Mouse (Mus musculus): ENCODE data around the gene Hoxd11. TPM values are rescaled to one million over a fixed set of nuclear protein-coding genes. Genes with fewer than 3 reads are reported as not detected.

The Hoxd11 gene
- polyA plus RNA-seq, 1 experiment from 2014 or later: not detected

DNA sequence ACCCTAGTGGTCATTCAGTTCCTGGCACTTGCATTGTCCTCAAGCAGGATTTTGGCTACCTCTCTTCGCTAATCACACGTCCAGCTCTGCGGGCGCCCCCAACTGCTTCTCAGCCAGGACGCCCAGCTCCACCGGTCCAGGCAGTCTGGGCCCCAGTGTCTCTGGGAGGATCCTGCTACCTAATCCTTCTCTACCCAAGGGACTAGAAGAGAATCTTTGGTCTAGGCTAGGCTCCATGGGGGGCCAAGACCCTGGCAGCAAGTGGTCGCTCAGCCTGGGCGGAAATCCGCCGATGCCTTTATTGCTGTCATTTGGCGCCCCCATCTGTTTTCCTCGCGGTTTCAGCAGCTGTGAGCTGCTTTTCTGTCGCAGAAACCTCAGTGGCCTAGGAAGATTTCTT is 17.7 kb upstream of the Hoxd11 start:
- Histone ChIP-seq H3K9me3 (ENCODE audit: low read length) (no peaks in the 10 kb centered on the region), H3K36me3 (ENCODE audit: insufficient read depth, low read length) (no peaks in the 10 kb centered on the region), H3K4me2 (replicated peaks; ENCODE audit: low read depth, low read length) (no peak overlapping the region), H3K9ac (replicated peaks; ENCODE audit: low read depth) (no peak overlapping the region), H3K27ac (ENCODE audit: low read length) (no peak overlapping the region), H3K4me1 (ENCODE audit: insufficient read depth, low read depth, low read length) (0 out of 2 replicates have a peak, but pooled peaks cover 6% of the 10 kb centered on the region), H3K4me3 (ENCODE audit: low read depth, low read length) (no peak overlapping the region), H3K27me3 (replicated peaks; ENCODE audit: insufficient read depth, low read length) (peaks cover 83% of the 10 kb centered on the region)
- ATAC-seq (no peak), DNase-seq (ENCODE audit: low spot score) (peak; percentile 50)
- no peak for TF ChIP-seq EP300 (IDR thresholded peaks at IDR 0.05)
- peak; percentile 59 for TF ChIP-seq CTCF (IDR thresholded peaks at IDR 0.05)
- WGBS: 2% methylated on average over 14 of the region's 14 CpGs

DNA sequence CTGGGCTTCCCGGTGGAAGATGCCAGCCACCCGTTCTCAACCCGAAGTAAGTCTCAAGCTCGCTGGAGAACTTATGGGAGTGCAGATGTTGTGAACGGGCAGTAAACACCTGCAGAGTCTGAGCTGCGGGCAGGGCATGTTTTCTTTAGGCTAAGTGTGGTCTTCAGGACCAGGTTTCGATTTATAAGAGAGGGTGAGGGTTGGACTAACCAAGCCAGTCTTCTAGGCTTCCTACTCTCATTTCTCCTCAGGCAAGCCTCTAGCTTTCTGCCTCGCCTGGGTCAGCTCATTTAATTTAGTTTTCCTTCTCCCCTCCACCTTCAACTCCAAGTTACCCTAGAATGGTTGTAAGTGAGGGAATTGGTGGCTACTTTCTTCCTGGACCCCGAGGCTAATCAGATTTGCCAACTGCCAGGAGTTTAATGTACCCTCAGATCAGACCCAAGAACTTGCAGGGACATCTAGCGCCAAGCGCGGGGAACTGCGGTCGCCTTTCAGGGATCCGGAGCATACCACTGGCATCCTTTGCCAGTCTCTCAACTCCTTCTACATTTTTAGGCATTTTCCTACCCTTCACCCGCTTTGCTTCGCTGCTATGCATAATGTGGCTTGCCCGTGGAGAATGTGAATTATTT is 15.9 kb upstream of the Hoxd11 start:
- no peaks in the 10 kb centered on the region for H3K36me3 ChIP-seq (ENCODE audit: insufficient read depth, low read length)
- no peak overlapping the region for H3K4me2 ChIP-seq (replicated peaks; ENCODE audit: low read depth, low read length)
- no peak overlapping the region for H3K27ac ChIP-seq (ENCODE audit: low read length)
- ATAC-seq: no peak
- TF ChIP-seq EP300 (IDR thresholded peaks at IDR 0.05) (no peak), CTCF (IDR thresholded peaks at IDR 0.05) (peak; percentile 79)
- peaks cover 86% of the 10 kb centered on the region for H3K27me3 ChIP-seq (replicated peaks; ENCODE audit: insufficient read depth, low read length)
- no peaks in the 10 kb centered on the region for H3K9me3 ChIP-seq (ENCODE audit: low read length)
- H3K4me1 ChIP-seq (ENCODE audit: insufficient read depth, low read depth, low read length): no peaks in the 10 kb centered on the region; the same call in 1 of the 2 replicates
- no peak overlapping the region for H3K9ac ChIP-seq (replicated peaks; ENCODE audit: low read depth)
- 4% methylated on average over 18 of the region's 18 CpGs for WGBS
- H3K4me3 ChIP-seq (ENCODE audit: low read depth, low read length): no peak overlapping the region
- peak; percentile 58 for DNase-seq (ENCODE audit: low spot score)

DNA sequence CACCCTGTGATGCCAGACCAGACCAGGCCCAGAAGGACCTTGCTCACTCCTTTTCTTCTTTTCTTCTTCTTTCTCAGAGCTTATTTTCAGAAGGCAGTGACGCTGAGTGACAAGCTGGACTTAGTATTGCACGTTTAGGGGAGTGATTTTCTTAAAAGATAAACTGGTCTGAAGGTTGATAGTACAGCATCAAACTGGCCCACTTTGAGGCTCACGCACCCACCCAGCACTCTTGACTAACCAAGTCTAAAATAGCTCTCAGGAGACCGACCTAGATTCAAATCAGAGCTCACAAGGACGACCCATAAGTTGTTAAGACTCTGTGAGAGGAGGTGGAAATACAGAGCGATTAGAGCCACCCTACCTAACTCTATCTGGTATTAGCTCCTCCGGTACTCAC is 12.9 kb upstream of the Hoxd11 start:
- no peaks in the 10 kb centered on the region for H3K9me3 ChIP-seq (ENCODE audit: low read length)
- H3K4me3 ChIP-seq (ENCODE audit: low read depth, low read length): no peak overlapping the region
- no peaks in the 10 kb centered on the region for H3K36me3 ChIP-seq (ENCODE audit: insufficient read depth, low read length)
- DNase-seq (ENCODE audit: low spot score): no peak
- no peak overlapping the region for H3K4me2 ChIP-seq (replicated peaks; ENCODE audit: low read depth, low read length)
- ATAC-seq: no peak
- H3K4me1 ChIP-seq (ENCODE audit: insufficient read depth, low read depth, low read length): no peaks in the 10 kb centered on the region; the same call in 1 of the 2 replicates
- no peak overlapping the region for H3K27ac ChIP-seq (ENCODE audit: low read length)
- H3K27me3 ChIP-seq (replicated peaks; ENCODE audit: insufficient read depth, low read length): peaks cover 87% of the 10 kb centered on the region
- no peak overlapping the region for H3K9ac ChIP-seq (replicated peaks; ENCODE audit: low read depth)
- 5% methylated on average over 7 of the region's 7 CpGs for WGBS
- TF ChIP-seq EP300 (IDR thresholded peaks at IDR 0.05) (no peak), CTCF (IDR thresholded peaks at IDR 0.05) (no peak)

DNA sequence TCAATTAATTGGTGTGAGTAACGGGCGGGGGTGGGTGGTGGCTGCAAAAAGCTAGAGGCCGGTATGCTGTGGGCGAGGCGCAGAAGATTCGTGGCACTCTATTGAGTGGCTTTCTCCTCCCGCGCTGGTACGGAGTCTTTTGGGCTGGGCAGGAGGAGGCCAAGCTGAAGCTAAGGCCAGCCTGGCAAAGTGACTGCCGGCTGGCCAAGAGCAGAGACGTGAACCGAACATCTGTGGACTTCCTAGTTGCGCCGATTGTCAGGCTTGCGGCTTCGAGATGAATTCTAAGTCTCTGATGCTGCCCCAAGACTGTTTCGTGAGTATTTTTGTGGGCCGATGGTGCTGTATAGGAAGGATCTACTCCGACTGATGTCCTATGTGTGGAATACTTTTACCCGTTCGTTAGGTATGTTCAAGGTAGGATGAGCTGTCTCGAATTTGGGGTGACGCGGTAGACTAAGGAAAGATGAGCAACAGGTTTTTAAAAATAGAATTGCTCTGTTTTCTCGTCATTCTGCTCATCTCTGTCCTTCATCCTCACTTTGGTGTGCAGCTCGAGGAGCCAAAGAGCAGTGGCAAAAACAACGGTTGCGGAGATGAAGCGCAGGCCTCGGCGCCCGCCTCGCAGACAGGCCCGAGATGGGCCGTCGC is 12.0 kb upstream of the Hoxd11 start:
- Histone ChIP-seq H3K27me3 (replicated peaks; ENCODE audit: insufficient read depth, low read length) (peaks cover 88% of the 10 kb centered on the region), H3K4me3 (ENCODE audit: low read depth, low read length) (no peak overlapping the region), H3K4me2 (replicated peaks; ENCODE audit: low read depth, low read length) (no peak overlapping the region), H3K36me3 (ENCODE audit: insufficient read depth, low read length) (no peaks in the 10 kb centered on the region), H3K9ac (replicated peaks; ENCODE audit: low read depth) (no peak overlapping the region), H3K4me1 (ENCODE audit: insufficient read depth, low read depth, low read length) (no peaks in the 10 kb centered on the region; the same call in 1 of the 2 replicates), H3K9me3 (ENCODE audit: low read length) (no peaks in the 10 kb centered on the region), H3K27ac (ENCODE audit: low read length) (no peak overlapping the region)
- no peak for TF ChIP-seq CTCF (IDR thresholded peaks at IDR 0.05)
- TF ChIP-seq EP300 (IDR thresholded peaks at IDR 0.05): no peak
- ATAC-seq: no peak
- 5% methylated on average over 35 of the region's 36 CpGs for WGBS
- DNase-seq (ENCODE audit: low spot score): no peak

DNA sequence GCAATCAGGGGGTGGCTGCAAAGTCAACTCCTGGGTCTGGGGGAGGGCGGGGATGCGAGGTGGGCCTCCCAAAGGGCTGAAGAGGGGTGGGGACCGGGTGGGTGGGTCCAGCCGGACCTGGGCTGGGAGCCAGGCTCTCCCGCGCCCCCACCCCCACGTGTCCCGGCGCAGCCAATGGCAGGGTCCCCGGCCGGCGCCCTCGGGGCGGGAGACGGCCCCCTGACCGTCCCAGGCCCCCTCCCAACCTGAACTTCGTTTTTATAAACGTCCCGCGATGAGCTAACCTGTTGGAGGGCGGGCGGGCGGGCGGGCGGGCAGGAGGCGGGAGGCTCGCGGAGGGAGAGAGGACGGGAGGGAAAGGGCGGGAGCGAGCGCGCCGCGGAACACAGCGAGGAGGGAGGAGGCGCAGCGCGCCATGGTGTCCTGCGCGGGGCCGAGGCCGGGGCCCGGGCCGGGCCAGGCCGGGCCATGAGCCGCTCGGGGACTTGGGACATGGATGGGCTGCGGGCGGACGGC is 11.5 kb upstream of the Hoxd11 start, which contains the start of gene Hoxd13:
TSS of gene Hoxd13 (plus strand) at position 469 of the 516 bp plus-strand sequence.
- Histone ChIP-seq H3K27ac (ENCODE audit: low read length) (no peak within 1 kb of the TSS), H3K4me3 (ENCODE audit: low read depth, low read length) (peak within 1 kb of the TSS; percentile 35), H3K9me3 (ENCODE audit: low read length) (no peaks in the 10 kb centered on the region), H3K9ac (replicated peaks; ENCODE audit: low read depth) (no peak within 1 kb of the TSS), H3K4me1 (ENCODE audit: insufficient read depth, low read depth, low read length) (peaks cover 3% of the 10 kb centered on the region), H3K27me3 (replicated peaks; ENCODE audit: insufficient read depth, low read length) (peaks cover 88% of the 10 kb centered on the region), H3K4me2 (replicated peaks; ENCODE audit: low read depth, low read length) (peak within 1 kb of the TSS; percentile 73), H3K36me3 (ENCODE audit: insufficient read depth, low read length) (no peaks in the 10 kb centered on the region)
- WGBS: 0% methylated on average over 19 of the region's 51 CpGs
- DNase-seq (ENCODE audit: low spot score) (no peak), ATAC-seq (peak; percentile 44; the same call in 1 of the 2 replicates)
- no peak for TF ChIP-seq CTCF (IDR thresholded peaks at IDR 0.05)
- no peak for TF ChIP-seq EP300 (IDR thresholded peaks at IDR 0.05)

DNA sequence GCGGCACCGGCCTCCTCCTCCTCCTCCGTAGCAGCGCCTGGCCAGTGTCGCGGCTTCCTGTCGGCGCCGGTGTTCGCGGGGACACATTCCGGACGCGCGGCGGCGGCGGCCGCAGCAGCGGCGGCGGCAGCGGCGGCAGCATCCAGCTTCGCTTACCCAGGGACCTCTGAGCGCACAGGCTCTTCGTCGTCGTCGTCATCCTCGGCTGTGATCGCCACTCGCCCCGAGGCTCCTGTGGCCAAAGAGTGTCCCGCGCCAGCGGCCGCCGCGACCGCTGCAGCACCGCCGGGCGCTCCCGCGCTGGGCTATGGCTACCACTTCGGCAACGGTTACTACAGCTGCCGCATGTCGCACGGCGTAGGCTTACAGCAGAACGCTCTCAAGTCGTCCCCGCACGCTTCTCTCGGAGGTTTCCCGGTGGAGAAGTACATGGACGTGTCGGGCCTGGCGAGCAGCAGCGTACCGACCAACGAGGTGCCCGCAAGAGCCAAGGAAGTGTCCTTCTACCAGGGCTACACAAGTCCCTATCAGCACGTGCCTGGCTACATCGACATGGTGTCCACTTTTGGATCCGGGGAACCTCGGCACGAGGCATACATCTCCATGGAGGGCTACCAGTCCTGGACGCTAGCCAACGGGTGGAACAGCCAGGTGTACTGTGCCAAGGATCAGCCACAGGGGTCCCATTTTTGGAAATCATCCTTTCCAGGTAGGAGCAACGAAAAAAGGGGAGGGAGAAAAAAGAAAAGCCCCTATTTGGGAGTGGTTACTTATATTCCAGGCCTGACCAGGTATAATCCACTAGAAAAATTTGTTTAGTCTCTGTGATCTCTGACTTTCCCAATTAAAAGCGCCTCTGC is 10.8 kb upstream of the Hoxd11 start:
- H3K4me1 ChIP-seq (ENCODE audit: insufficient read depth, low read depth, low read length): peaks cover 4% of the 10 kb centered on the region
- TF ChIP-seq CTCF (IDR thresholded peaks at IDR 0.05) (no peak), EP300 (IDR thresholded peaks at IDR 0.05) (no peak)
- H3K4me3 ChIP-seq (ENCODE audit: low read depth, low read length): peak overlapping the region; percentile 35
- no peak overlapping the region for H3K9ac ChIP-seq (replicated peaks; ENCODE audit: low read depth)
- 1% methylated on average over 43 of the region's 74 CpGs for whole genome bisulfite sequencing
- no peaks in the 10 kb centered on the region for H3K36me3 ChIP-seq (ENCODE audit: insufficient read depth, low read length)
- ATAC-seq (peak; percentile 16; the same call in 1 of the 2 replicates), DNase-seq (ENCODE audit: low spot score) (no peak)
- H3K27ac ChIP-seq (ENCODE audit: low read length): no peak overlapping the region
- H3K27me3 ChIP-seq (replicated peaks; ENCODE audit: insufficient read depth, low read length): peaks cover 88% of the 10 kb centered on the region
- peak overlapping the region; percentile 73 for H3K4me2 ChIP-seq (replicated peaks; ENCODE audit: low read depth, low read length)
- H3K9me3 ChIP-seq (ENCODE audit: low read length): no peaks in the 10 kb centered on the region
